Mouse (Mus musculus): Measurements from ENCODE around the gene Cacna2d4. TPM values are rescaled to one million over a fixed set of nuclear protein-coding genes. Genes with fewer than 3 reads are reported as not detected.

Gene Cacna2d4
- polyA plus RNA-seq, 1 experiment from 2014 or later: not detected

- no peaks in the 10 kb centered on the region for H3K4me1 ChIP-seq (ENCODE audit: control insufficient read depth, insufficient read depth, low read length)
- H3K4me3 ChIP-seq (replicated peaks; ENCODE audit: low read length): no peak overlapping the region
- H3K27me3 ChIP-seq (ENCODE audit: control insufficient read depth, insufficient read depth, low read length): no peaks in the 10 kb centered on the region
- ATAC-seq (ENCODE audit: insufficient read depth, low FRiP score): no peak
- 60% methylated on average over 3 of the region's 3 CpGs for WGBS
- no peaks in the 10 kb centered on the region for H3K9me3 ChIP-seq (replicated peaks; ENCODE audit: control insufficient read depth, low read length)
- H3K4me2 ChIP-seq (ENCODE audit: low read depth, low read length): no peak overlapping the region
- no peaks in the 10 kb centered on the region for H3K36me3 ChIP-seq (ENCODE audit: control insufficient read depth, insufficient read depth, low read length)
- no peak overlapping the region for H3K9ac ChIP-seq (ENCODE audit: low read length)
- H3K27ac ChIP-seq (ENCODE audit: low read length): no peak overlapping the region
Measured at GRCm38 (mm10) chr6:119313096-119313495, 76.8 kb downstream of the Cacna2d4 start.

- no peak overlapping the region for H3K4me2 ChIP-seq (ENCODE audit: low read depth, low read length)
- H3K36me3 ChIP-seq (ENCODE audit: control insufficient read depth, insufficient read depth, low read length): no peaks in the 10 kb centered on the region
- no peaks in the 10 kb centered on the region for H3K4me1 ChIP-seq (ENCODE audit: control insufficient read depth, insufficient read depth, low read length)
- ATAC-seq (ENCODE audit: insufficient read depth, low FRiP score): no peak
- H3K9me3 ChIP-seq (replicated peaks; ENCODE audit: control insufficient read depth, low read length): no peaks in the 10 kb centered on the region
- no peak overlapping the region for H3K4me3 ChIP-seq (replicated peaks; ENCODE audit: low read length)
- WGBS: 48% methylated on average over 14 of the region's 14 CpGs
- no peaks in the 10 kb centered on the region for H3K27me3 ChIP-seq (ENCODE audit: control insufficient read depth, insufficient read depth, low read length)
- H3K27ac ChIP-seq (ENCODE audit: low read length): no peak overlapping the region
- H3K9ac ChIP-seq (ENCODE audit: low read length): no peak overlapping the region
Measured at GRCm38 (mm10) chr6:119313588-119314375, 77.5 kb downstream of the Cacna2d4 start.

GRCm38 (mm10) chr6:119314751-119315476 lies 78.6 kb downstream of the Cacna2d4 start:
- H3K9ac ChIP-seq (ENCODE audit: low read length): no peak overlapping the region
- no peak overlapping the region for H3K4me2 ChIP-seq (ENCODE audit: low read depth, low read length)
- H3K4me1 ChIP-seq (ENCODE audit: control insufficient read depth, insufficient read depth, low read length): no peaks in the 10 kb centered on the region
- no peak overlapping the region for H3K4me3 ChIP-seq (replicated peaks; ENCODE audit: low read length)
- WGBS: 47% methylated on average over 7 of the region's 7 CpGs
- no peaks in the 10 kb centered on the region for H3K36me3 ChIP-seq (ENCODE audit: control insufficient read depth, insufficient read depth, low read length)
- H3K27ac ChIP-seq (ENCODE audit: low read length): no peak overlapping the region
- no peaks in the 10 kb centered on the region for H3K27me3 ChIP-seq (ENCODE audit: control insufficient read depth, insufficient read depth, low read length)
- no peak for ATAC-seq (ENCODE audit: insufficient read depth, low FRiP score)
- H3K9me3 ChIP-seq (replicated peaks; ENCODE audit: control insufficient read depth, low read length): no peaks in the 10 kb centered on the region

GRCm38 (mm10) chr6:119318732-119319131 lies 82.4 kb downstream of the Cacna2d4 start:
- H3K4me3 ChIP-seq (replicated peaks; ENCODE audit: low read length): no peak overlapping the region
- ATAC-seq (ENCODE audit: insufficient read depth, low FRiP score): no peak
- 85% methylated on average over 9 of the region's 9 CpGs for WGBS
- no peaks in the 10 kb centered on the region for H3K9me3 ChIP-seq (replicated peaks; ENCODE audit: control insufficient read depth, low read length)
- no peaks in the 10 kb centered on the region for H3K4me1 ChIP-seq (ENCODE audit: control insufficient read depth, insufficient read depth, low read length)
- no peak overlapping the region for H3K27ac ChIP-seq (ENCODE audit: low read length)
- no peak overlapping the region for H3K4me2 ChIP-seq (ENCODE audit: low read depth, low read length)
- H3K36me3 ChIP-seq (ENCODE audit: control insufficient read depth, insufficient read depth, low read length): no peaks in the 10 kb centered on the region
- H3K27me3 ChIP-seq (ENCODE audit: control insufficient read depth, insufficient read depth, low read length): no peaks in the 10 kb centered on the region
- no peak overlapping the region for H3K9ac ChIP-seq (ENCODE audit: low read length)

- no peaks in the 10 kb centered on the region for H3K4me1 ChIP-seq (ENCODE audit: control insufficient read depth, insufficient read depth, low read length)
- 80% methylated on average over 2 of the region's 2 CpGs for WGBS
- H3K9ac ChIP-seq (ENCODE audit: low read length): no peak overlapping the region
- no peak overlapping the region for H3K27ac ChIP-seq (ENCODE audit: low read length)
- no peak overlapping the region for H3K4me2 ChIP-seq (ENCODE audit: low read depth, low read length)
- ATAC-seq (ENCODE audit: insufficient read depth, low FRiP score): no peak
- no peaks in the 10 kb centered on the region for H3K27me3 ChIP-seq (ENCODE audit: control insufficient read depth, insufficient read depth, low read length)
- no peaks in the 10 kb centered on the region for H3K9me3 ChIP-seq (replicated peaks; ENCODE audit: control insufficient read depth, low read length)
- no peak overlapping the region for H3K4me3 ChIP-seq (replicated peaks; ENCODE audit: low read length)
- H3K36me3 ChIP-seq (ENCODE audit: control insufficient read depth, insufficient read depth, low read length): no peaks in the 10 kb centered on the region
Measured at GRCm38 (mm10) chr6:119319358-119319757, 83.0 kb downstream of the Cacna2d4 start.

- H3K4me1 ChIP-seq (ENCODE audit: control insufficient read depth, insufficient read depth, low read length): no peaks in the 10 kb centered on the region
- H3K9me3 ChIP-seq (replicated peaks; ENCODE audit: control insufficient read depth, low read length): no peaks in the 10 kb centered on the region
- H3K9ac ChIP-seq (ENCODE audit: low read length): no peak overlapping the region
- ATAC-seq (ENCODE audit: insufficient read depth, low FRiP score): no peak
- no peak overlapping the region for H3K4me3 ChIP-seq (replicated peaks; ENCODE audit: low read length)
- 33% methylated on average over 16 of the region's 16 CpGs for WGBS
- no peak overlapping the region for H3K4me2 ChIP-seq (ENCODE audit: low read depth, low read length)
- H3K36me3 ChIP-seq (ENCODE audit: control insufficient read depth, insufficient read depth, low read length): no peaks in the 10 kb centered on the region
- H3K27me3 ChIP-seq (ENCODE audit: control insufficient read depth, insufficient read depth, low read length): no peaks in the 10 kb centered on the region
- H3K27ac ChIP-seq (ENCODE audit: low read length): no peak overlapping the region
Measured at GRCm38 (mm10) chr6:119320481-119320880, 84.2 kb downstream of the Cacna2d4 start.

- WGBS: 74% methylated on average over 7 of the region's 7 CpGs
- no peak overlapping the region for H3K4me3 ChIP-seq (replicated peaks; ENCODE audit: low read length)
- no peaks in the 10 kb centered on the region for H3K27me3 ChIP-seq (ENCODE audit: control insufficient read depth, insufficient read depth, low read length)
- no peak overlapping the region for H3K4me2 ChIP-seq (ENCODE audit: low read depth, low read length)
- no peak for ATAC-seq (ENCODE audit: insufficient read depth, low FRiP score)
- no peak overlapping the region for H3K27ac ChIP-seq (ENCODE audit: low read length)
- no peaks in the 10 kb centered on the region for H3K9me3 ChIP-seq (replicated peaks; ENCODE audit: control insufficient read depth, low read length)
- H3K9ac ChIP-seq (ENCODE audit: low read length): no peak overlapping the region
- H3K4me1 ChIP-seq (ENCODE audit: control insufficient read depth, insufficient read depth, low read length): no peaks in the 10 kb centered on the region
- H3K36me3 ChIP-seq (ENCODE audit: control insufficient read depth, insufficient read depth, low read length): no peaks in the 10 kb centered on the region
Measured at GRCm38 (mm10) chr6:119321752-119322151, 85.4 kb downstream of the Cacna2d4 start.

GRCm38 (mm10) chr6:119324776-119325175 lies 88.5 kb downstream of the Cacna2d4 start:
- H3K27ac ChIP-seq (ENCODE audit: low read length): no peak overlapping the region
- no peaks in the 10 kb centered on the region for H3K9me3 ChIP-seq (replicated peaks; ENCODE audit: control insufficient read depth, low read length)
- no peaks in the 10 kb centered on the region for H3K4me1 ChIP-seq (ENCODE audit: control insufficient read depth, insufficient read depth, low read length)
- no peaks in the 10 kb centered on the region for H3K36me3 ChIP-seq (ENCODE audit: control insufficient read depth, insufficient read depth, low read length)
- no peak overlapping the region for H3K9ac ChIP-seq (ENCODE audit: low read length)
- ATAC-seq (ENCODE audit: insufficient read depth, low FRiP score): no peak
- H3K4me3 ChIP-seq (replicated peaks; ENCODE audit: low read length): no peak overlapping the region
- H3K4me2 ChIP-seq (ENCODE audit: low read depth, low read length): no peak overlapping the region
- H3K27me3 ChIP-seq (ENCODE audit: control insufficient read depth, insufficient read depth, low read length): peaks cover 20% of the 10 kb centered on the region
- WGBS: 62% methylated on average over 10 of the region's 10 CpGs

- H3K4me2 ChIP-seq (ENCODE audit: low read depth, low read length): no peak overlapping the region
- H3K27me3 ChIP-seq (ENCODE audit: control insufficient read depth, insufficient read depth, low read length): peaks cover 32% of the 10 kb centered on the region
- WGBS: 70% methylated on average over 6 of the region's 6 CpGs
- H3K4me3 ChIP-seq (replicated peaks; ENCODE audit: low read length): no peak overlapping the region
- H3K27ac ChIP-seq (ENCODE audit: low read length): no peak overlapping the region
- H3K4me1 ChIP-seq (ENCODE audit: control insufficient read depth, insufficient read depth, low read length): peaks cover 7% of the 10 kb centered on the region; the same call in 1 of the 2 replicates
- no peaks in the 10 kb centered on the region for H3K9me3 ChIP-seq (replicated peaks; ENCODE audit: control insufficient read depth, low read length)
- ATAC-seq (ENCODE audit: insufficient read depth, low FRiP score): no peak
- no peaks in the 10 kb centered on the region for H3K36me3 ChIP-seq (ENCODE audit: control insufficient read depth, insufficient read depth, low read length)
- no peak overlapping the region for H3K9ac ChIP-seq (ENCODE audit: low read length)
Measured at GRCm38 (mm10) chr6:119325978-119326377, 89.7 kb downstream of the Cacna2d4 start.

All from stomach, embryonic 16.5 days (tissue).